Mouse (Mus musculus): ENCODE data around the gene Nup93. TPM values are rescaled to one million over a fixed set of nuclear protein-coding genes. Genes with fewer than 3 reads are reported as not detected.
A peak's percentile ranks its signal among the peaks of the same experiment; 100 is the strongest.

Nup93 gene
- polyA plus RNA-seq, 1 experiment from 2014 or later, result 60.9 TPM

DNA sequence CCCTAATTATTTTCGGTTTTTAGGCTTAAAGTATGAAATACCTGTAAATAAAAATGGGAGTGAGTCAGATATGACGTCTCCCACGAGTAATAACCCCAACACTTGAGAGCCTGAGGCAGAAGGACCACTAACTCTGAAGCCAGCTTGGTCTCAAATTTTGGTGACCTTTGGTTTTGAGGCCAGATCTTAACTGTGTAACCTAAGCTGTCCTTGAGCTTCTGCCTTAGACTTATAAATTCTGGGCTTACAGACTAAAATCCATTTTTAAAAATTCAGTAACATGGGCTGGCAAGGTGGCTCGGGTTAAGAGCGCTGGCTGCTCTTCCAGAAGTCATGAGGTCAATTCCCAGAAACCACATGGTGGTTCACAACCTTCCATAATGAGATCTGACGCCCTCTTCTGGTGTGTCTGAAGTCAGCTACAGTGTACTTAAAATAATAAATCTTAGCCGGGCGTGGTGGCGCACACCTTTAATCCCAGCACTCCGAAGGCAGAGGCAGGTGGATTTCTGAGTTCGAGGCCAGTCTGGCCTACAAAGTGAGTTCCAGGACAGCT, 40.4 kb upstream of the Nup93 start:
- DNase-seq (ENCODE audit: low spot score) (no peak), ATAC-seq (ENCODE audit: low read depth) (no peak)
- Histone ChIP-seq H3K9me3 (ENCODE audit: control insufficient read depth, low read length) (no peaks in the 10 kb centered on the region), H3K9ac (ENCODE audit: low read depth, low read length) (no peak overlapping the region), H3K4me1 (ENCODE audit: control insufficient read depth, insufficient read depth, low read length) (no peaks in the 10 kb centered on the region; the same call in 1 of the 2 replicates), H3K4me3 (ENCODE audit: low read depth, low read length) (no peak overlapping the region), H3K27ac (replicated peaks; ENCODE audit: low read depth, low read length) (no peak overlapping the region), H3K4me2 (ENCODE audit: low read depth, low read length) (peak overlapping the region; percentile 91; the same call in 1 of the 2 replicates), H3K36me3 (ENCODE audit: control insufficient read depth, insufficient read depth, low read length) (no peaks in the 10 kb centered on the region), H3K27me3 (replicated peaks; ENCODE audit: control insufficient read depth, insufficient read depth, low read length) (peaks cover 77% of the 10 kb centered on the region)
- WGBS, result 51% methylated on average over 11 of the region's 11 CpGs

DNA sequence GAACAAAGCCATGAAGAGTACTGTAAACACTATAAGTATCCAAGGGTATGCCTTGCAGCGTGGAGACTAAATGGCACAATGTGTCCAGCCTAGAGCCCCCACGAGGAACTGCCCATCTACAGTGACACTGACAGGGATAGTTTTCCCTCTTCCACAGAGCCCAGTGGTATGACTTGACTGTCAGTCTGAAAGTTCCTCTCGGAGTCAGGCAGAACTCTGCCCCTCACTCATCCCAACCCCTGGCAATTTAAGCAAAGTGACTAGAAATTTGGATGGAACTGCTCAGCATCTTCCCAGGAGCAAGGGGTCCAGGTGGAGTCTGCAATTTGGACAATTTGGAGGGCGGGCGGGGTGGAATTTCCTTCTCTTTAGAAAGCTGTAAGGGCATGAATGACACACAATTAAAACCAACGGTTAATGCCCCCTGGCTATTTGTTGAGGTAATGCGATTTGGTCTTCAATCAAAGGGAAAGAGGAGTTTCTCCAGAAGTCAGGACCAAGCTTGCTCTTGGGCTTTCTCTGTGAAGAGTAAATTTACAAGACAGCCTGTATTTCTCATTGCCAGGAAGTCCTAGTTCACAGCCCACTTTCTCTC, 39.6 kb upstream of the Nup93 start:
- H3K4me3 ChIP-seq (ENCODE audit: low read depth, low read length), result no peak overlapping the region
- H3K9me3 ChIP-seq (ENCODE audit: control insufficient read depth, low read length), result no peaks in the 10 kb centered on the region
- no peak for ATAC-seq (ENCODE audit: low read depth)
- 21% methylated on average over 7 of the region's 7 CpGs for WGBS
- no peaks in the 10 kb centered on the region; the same call in 1 of the 2 replicates for H3K4me1 ChIP-seq (ENCODE audit: control insufficient read depth, insufficient read depth, low read length)
- no peak overlapping the region for H3K9ac ChIP-seq (ENCODE audit: low read depth, low read length)
- no peak overlapping the region for H3K27ac ChIP-seq (replicated peaks; ENCODE audit: low read depth, low read length)
- no peaks in the 10 kb centered on the region for H3K36me3 ChIP-seq (ENCODE audit: control insufficient read depth, insufficient read depth, low read length)
- DNase-seq (ENCODE audit: low spot score), result no peak
- no peak overlapping the region for H3K4me2 ChIP-seq (ENCODE audit: low read depth, low read length)
- peaks cover 85% of the 10 kb centered on the region for H3K27me3 ChIP-seq (replicated peaks; ENCODE audit: control insufficient read depth, insufficient read depth, low read length)

GRCm38 (mm10) chr8:94177716-94178390, 36.5 kb upstream of the Nup93 start:
- WGBS, result 48% methylated on average over 7 of the region's 7 CpGs
- Histone ChIP-seq H3K9me3 (ENCODE audit: control insufficient read depth, low read length) (no peaks in the 10 kb centered on the region), H3K4me2 (ENCODE audit: low read depth, low read length) (no peak overlapping the region), H3K27ac (replicated peaks; ENCODE audit: low read depth, low read length) (no peak overlapping the region), H3K4me1 (ENCODE audit: control insufficient read depth, insufficient read depth, low read length) (no peaks in the 10 kb centered on the region; the same call in 1 of the 2 replicates), H3K9ac (ENCODE audit: low read depth, low read length) (no peak overlapping the region), H3K27me3 (replicated peaks; ENCODE audit: control insufficient read depth, insufficient read depth, low read length) (peaks cover 84% of the 10 kb centered on the region), H3K4me3 (ENCODE audit: low read depth, low read length) (no peak overlapping the region), H3K36me3 (ENCODE audit: control insufficient read depth, insufficient read depth, low read length) (no peaks in the 10 kb centered on the region)
- ATAC-seq (ENCODE audit: low read depth) (no peak), DNase-seq (ENCODE audit: low spot score) (no peak)

- Histone ChIP-seq H3K36me3 (ENCODE audit: control insufficient read depth, insufficient read depth, low read length) (no peaks in the 10 kb centered on the region), H3K27me3 (replicated peaks; ENCODE audit: control insufficient read depth, insufficient read depth, low read length) (peaks cover 84% of the 10 kb centered on the region), H3K4me2 (ENCODE audit: low read depth, low read length) (peak within 1 kb of the TSS; percentile 84), H3K4me1 (ENCODE audit: control insufficient read depth, insufficient read depth, low read length) (no peaks in the 10 kb centered on the region), H3K4me3 (ENCODE audit: low read depth, low read length) (peak within 1 kb of the TSS; percentile 46), H3K9me3 (ENCODE audit: control insufficient read depth, low read length) (no peaks in the 10 kb centered on the region), H3K27ac (replicated peaks; ENCODE audit: low read depth, low read length) (no peak within 1 kb of the TSS), H3K9ac (ENCODE audit: low read depth, low read length) (peak within 1 kb of the TSS; percentile 61)
- peak; percentile 89 for ATAC-seq (ENCODE audit: low read depth)
- 1% methylated on average over 49 of the region's 50 CpGs for whole genome bisulfite sequencing
- DNase-seq (ENCODE audit: low spot score), result peak; percentile 93
These were observed 35.3 kb upstream of the Nup93 start, which contains the start of gene Mt1 for GRCm38 (mm10) chr8:94178857-94179712. Mt1 (plus strand) TSS chr8:94179082.

- H3K36me3 ChIP-seq (ENCODE audit: control insufficient read depth, insufficient read depth, low read length), result no peaks in the 10 kb centered on the region
- 0 out of 2 replicates have a peak, but pooled peaks cover 2% of the 10 kb centered on the region for H3K4me1 ChIP-seq (ENCODE audit: control insufficient read depth, insufficient read depth, low read length)
- peak overlapping the region; percentile 61; the same call in 1 of the 2 replicates for H3K9ac ChIP-seq (ENCODE audit: low read depth, low read length)
- peak overlapping the region; percentile 84 for H3K4me2 ChIP-seq (ENCODE audit: low read depth, low read length)
- peaks cover 84% of the 10 kb centered on the region for H3K27me3 ChIP-seq (replicated peaks; ENCODE audit: control insufficient read depth, insufficient read depth, low read length)
- H3K9me3 ChIP-seq (ENCODE audit: control insufficient read depth, low read length), result no peaks in the 10 kb centered on the region
- H3K27ac ChIP-seq (replicated peaks; ENCODE audit: low read depth, low read length), result no peak overlapping the region
- ATAC-seq (ENCODE audit: low read depth) (no peak), DNase-seq (ENCODE audit: low spot score) (no peak)
- WGBS, result 3% methylated on average over 25 of the region's 25 CpGs
- H3K4me3 ChIP-seq (ENCODE audit: low read depth, low read length), result peak overlapping the region; percentile 46
These were observed 34.4 kb upstream of the Nup93 start for GRCm38 (mm10) chr8:94179713-94180560.

- no peak for ATAC-seq (ENCODE audit: low read depth)
- Histone ChIP-seq H3K4me2 (ENCODE audit: low read depth, low read length) (peak overlapping the region; percentile 84; the same call in 1 of the 2 replicates), H3K36me3 (ENCODE audit: control insufficient read depth, insufficient read depth, low read length) (no peaks in the 10 kb centered on the region), H3K4me1 (ENCODE audit: control insufficient read depth, insufficient read depth, low read length) (0 out of 2 replicates have a peak, but pooled peaks cover 2% of the 10 kb centered on the region), H3K9me3 (ENCODE audit: control insufficient read depth, low read length) (no peaks in the 10 kb centered on the region), H3K4me3 (ENCODE audit: low read depth, low read length) (no peak overlapping the region), H3K27me3 (replicated peaks; ENCODE audit: control insufficient read depth, insufficient read depth, low read length) (peaks cover 83% of the 10 kb centered on the region), H3K9ac (ENCODE audit: low read depth, low read length) (no peak overlapping the region), H3K27ac (replicated peaks; ENCODE audit: low read depth, low read length) (no peak overlapping the region)
- 88% methylated on average over 1 of the region's 1 CpGs for WGBS
- no peak for DNase-seq (ENCODE audit: low spot score)
These were observed 33.8 kb upstream of the Nup93 start for GRCm38 (mm10) chr8:94180561-94180908.

- H3K4me2 ChIP-seq (ENCODE audit: low read depth, low read length), result peak overlapping the region; percentile 48
- 58% methylated on average over 13 of the region's 13 CpGs for WGBS
- no peak overlapping the region for H3K4me3 ChIP-seq (ENCODE audit: low read depth, low read length)
- DNase-seq (ENCODE audit: low spot score), result no peak
- peaks cover 2% of the 10 kb centered on the region; the same call in 1 of the 2 replicates for H3K4me1 ChIP-seq (ENCODE audit: control insufficient read depth, insufficient read depth, low read length)
- ATAC-seq (ENCODE audit: low read depth), result no peak
- H3K27ac ChIP-seq (replicated peaks; ENCODE audit: low read depth, low read length), result no peak overlapping the region
- H3K36me3 ChIP-seq (ENCODE audit: control insufficient read depth, insufficient read depth, low read length), result no peaks in the 10 kb centered on the region
- H3K9ac ChIP-seq (ENCODE audit: low read depth, low read length), result no peak overlapping the region
- no peaks in the 10 kb centered on the region for H3K9me3 ChIP-seq (ENCODE audit: control insufficient read depth, low read length)
- peaks cover 87% of the 10 kb centered on the region for H3K27me3 ChIP-seq (replicated peaks; ENCODE audit: control insufficient read depth, insufficient read depth, low read length)
These were observed 32.1 kb upstream of the Nup93 start for GRCm38 (mm10) chr8:94182055-94182929.

Data from embryonic facial prominence, embryonic 14.5 days (tissue).